Mouse (Mus musculus) adrenal gland, postnatal 14 days (tissue): ENCODE measurements around the gene Pnrc1. TPM values are rescaled to one million over a fixed set of nuclear protein-coding genes. Genes with fewer than 3 reads are reported as not detected.
"Not testable (repeated sequence)": the region's sequence is repeated elsewhere in the genome, so short reads cannot be mapped to it uniquely, and the experiment has no call there.

Experiments used
- DNase-seq: peaks from one replicate; pipeline ENCODE4 v3.0.0; 2021; ENCODE audit warnings: mixed read lengths
- long read RNA-seq, 2 experiments: library from polyadenylated mRNA; stranded (forward); transcript quantifications; one replicate each; pipeline ENCODE4 v2.0.0; 2021
- total RNA-seq: library from RNA; stranded (reverse); gene quantifications from 2 replicates; pipeline ENCODE4 v1.2.3, GENCODE M21; 2021

Gene Pnrc1
- 192 and 224 TPM in 2 replicates for total RNA-seq
- long read RNA-seq, experiment 1, transcript Pnrc1-202 (2 exons, 665 nt), result minor isoform, 7 of 122 reads
- long read RNA-seq, experiment 1, transcript Pnrc1-201 (2 exons, 1,648 nt), result major isoform, 105 of 122 reads
- long read RNA-seq, experiment 1, partial matches to known transcripts, result 0 of 122 reads
- long read RNA-seq, experiment 1, other reads (novel, unspliced or antisense), result 10 of 122 reads
- long read RNA-seq, experiment 2, transcript Pnrc1-201 (2 exons, 1,648 nt), result major isoform, 85 of 92 reads
- long read RNA-seq, experiment 2, partial matches to known transcripts, result 0 of 92 reads
- long read RNA-seq, experiment 2, other reads (novel, unspliced or antisense), result 4 of 92 reads

DNA sequence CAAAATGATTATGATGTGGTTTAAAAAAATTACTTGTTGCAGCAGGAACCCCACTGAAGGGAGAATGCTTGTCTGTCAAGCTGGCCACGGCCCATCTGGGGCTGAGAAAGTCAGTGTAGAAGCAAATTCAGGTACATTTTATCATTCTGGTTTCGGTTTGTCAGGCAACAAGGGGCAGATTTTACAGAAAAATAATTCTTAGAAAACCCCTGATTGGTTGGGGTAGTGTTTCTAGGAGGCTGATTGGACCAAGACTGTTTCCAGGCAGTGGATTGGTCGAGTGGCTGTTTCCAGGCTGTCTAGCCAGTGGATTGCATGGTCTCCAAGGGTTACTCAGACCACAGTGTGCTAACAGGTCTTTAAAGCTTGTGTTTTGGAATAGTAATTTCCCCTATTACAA is at the start of gene Pnrc1:
Gene Pnrc1, minus strand, starts transcription at position 162 of the 400 bp plus-strand sequence.
- DNase-seq, result peak; percentile 84

- peak; percentile 41 for DNase-seq
Measured at GRCm38 (mm10) chr4:33337999-33338398, 48.0 kb upstream of the Pnrc1 start.

DNA sequence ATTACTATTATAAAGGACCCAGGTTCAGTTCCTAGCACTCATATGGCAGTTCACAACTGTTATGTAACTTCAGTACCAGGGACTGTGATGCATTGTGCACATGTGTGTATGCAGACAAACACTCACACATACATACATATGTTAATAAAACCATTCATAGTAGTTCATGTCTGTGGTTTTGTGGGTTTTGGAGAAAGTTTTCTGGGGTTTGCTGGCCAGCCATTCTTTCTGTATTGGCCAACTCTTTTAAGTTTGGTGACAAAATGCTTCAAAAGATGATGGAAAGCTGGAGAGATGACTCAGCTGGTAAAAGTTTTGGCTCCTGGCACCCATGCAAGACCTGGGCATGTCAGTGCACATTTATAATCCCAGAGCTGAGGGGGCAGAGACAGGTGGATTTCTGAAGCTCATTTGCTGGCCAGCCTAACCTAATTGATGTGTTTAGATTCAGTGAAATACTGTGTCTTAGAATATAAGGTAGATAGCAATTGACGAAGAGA is 43.0 kb upstream of the Pnrc1 start:
- DNase-seq, result no peak

DNA sequence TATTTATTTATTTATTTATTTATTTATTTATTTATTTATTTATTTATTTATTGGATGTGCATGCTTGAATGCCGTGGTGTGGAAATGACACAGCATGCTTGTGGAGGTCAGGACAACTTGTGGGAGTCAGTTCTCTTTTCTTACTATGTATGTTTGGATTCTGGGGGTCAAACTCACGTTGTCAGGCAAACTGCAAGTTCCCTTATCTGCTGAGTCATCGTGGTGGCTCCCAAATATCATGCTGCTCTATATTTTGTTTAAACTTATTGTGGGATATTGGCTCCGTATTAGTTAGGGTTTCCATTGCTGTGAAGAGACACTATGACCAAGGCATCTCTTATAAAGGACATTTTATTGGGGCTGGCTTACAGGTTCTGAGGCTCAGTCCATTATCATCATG is 41.2 kb upstream of the Pnrc1 start:
- no peak for DNase-seq

GRCm38 (mm10) chr4:33315840-33316239 is 25.9 kb upstream of the Pnrc1 start:
- no peak for DNase-seq

- not testable (repeated sequence) for DNase-seq
Measured at GRCm38 (mm10) chr4:33314150-33314549, 24.2 kb upstream of the Pnrc1 start.

- peak; percentile 7 for DNase-seq
Measured at GRCm38 (mm10) chr4:33310840-33311437, 21.0 kb upstream of the Pnrc1 start.

DNA sequence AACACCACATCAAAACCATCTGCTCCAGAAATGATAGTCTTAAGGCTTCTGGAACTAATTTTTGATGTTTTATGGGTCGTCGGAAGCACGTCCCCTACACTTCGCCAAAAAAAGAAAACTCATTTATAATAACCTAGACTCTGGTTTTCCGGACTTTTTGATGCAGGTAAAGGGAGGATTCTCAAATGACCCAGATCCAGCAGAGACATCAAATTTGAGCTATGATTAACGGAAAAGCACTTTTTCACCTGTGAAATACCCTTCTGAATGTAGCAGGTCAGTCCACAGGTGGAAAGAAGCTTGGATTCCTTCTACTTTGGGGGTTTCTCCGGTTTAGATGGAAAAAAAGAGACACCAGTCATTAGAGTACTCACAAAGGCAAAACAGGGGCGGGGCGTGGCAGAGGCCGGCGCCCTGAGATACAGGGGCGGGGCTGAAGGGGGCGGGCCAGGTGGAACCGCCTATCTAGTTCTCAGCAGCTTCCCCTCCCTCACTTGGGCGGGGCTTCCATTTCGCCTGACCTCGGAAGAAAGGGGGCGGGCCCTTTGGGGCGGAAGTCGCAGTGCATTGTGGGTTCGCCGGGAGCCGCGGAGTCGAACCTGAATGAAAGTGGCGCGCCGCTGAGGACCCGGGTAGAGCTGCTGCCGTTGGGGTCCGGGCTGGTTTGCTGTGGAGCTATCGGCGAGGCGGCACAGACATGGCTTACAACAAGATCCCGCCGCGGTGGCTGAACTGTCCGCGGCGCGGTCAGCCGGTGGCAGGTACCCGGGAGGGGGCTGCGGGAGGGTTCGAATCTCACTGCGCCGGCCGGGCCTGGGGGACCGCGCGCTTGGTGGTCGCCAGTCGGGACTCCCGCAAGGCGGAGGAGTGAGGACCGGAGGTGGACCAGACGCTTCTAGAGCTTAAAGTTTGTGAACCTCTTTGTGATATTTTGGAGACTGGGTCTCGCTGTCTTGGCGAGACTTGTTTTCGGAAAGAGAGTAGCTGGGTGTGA is 20.1 kb upstream of the Pnrc1 start, which contains the start of gene Rngtt:
Gene Rngtt, plus strand, starts transcription at position 548 of the 994 bp plus-strand sequence.
- peak; percentile 98 for DNase-seq

DNA sequence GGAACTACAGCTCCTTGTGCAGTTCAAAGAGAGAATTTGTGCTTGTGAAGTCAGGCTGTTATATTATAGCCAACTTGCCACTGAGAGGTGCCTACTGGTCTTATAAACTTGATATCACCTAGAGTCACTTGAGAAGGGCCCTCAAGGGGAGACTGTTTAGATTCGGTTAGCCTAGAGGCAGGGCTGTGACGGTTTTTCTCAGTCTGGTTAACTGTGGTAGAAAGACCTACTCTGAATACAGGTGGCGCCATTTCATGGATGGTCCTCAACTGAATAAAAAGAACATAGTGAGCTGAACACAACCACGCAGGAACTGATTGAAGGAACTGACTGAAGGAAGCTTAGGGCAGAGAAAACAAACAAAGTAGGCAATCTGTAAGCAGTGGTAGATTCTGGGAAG is 17.2 kb upstream of the Pnrc1 start:
- DNase-seq, result no peak

DNA sequence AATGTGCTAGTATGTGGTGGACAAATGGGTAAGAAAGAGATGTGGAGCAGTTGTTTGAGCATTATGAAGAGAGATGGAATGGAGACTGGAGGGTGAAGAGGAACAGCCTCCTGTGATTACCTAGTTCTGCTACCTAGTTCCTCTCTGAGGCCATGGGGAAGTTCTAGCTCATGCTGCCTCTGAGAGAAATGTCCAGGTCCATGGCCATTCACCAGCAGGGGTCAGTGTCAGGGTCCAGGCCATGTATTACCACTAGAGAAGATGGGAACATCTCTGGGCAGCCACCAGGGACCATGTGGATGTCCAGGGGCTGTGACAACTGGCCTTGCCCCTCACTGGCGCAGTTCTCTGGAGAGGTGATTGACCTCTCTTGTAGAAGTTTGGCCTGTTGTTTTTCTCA is 13.1 kb upstream of the Pnrc1 start:
- no peak for DNase-seq

DNA sequence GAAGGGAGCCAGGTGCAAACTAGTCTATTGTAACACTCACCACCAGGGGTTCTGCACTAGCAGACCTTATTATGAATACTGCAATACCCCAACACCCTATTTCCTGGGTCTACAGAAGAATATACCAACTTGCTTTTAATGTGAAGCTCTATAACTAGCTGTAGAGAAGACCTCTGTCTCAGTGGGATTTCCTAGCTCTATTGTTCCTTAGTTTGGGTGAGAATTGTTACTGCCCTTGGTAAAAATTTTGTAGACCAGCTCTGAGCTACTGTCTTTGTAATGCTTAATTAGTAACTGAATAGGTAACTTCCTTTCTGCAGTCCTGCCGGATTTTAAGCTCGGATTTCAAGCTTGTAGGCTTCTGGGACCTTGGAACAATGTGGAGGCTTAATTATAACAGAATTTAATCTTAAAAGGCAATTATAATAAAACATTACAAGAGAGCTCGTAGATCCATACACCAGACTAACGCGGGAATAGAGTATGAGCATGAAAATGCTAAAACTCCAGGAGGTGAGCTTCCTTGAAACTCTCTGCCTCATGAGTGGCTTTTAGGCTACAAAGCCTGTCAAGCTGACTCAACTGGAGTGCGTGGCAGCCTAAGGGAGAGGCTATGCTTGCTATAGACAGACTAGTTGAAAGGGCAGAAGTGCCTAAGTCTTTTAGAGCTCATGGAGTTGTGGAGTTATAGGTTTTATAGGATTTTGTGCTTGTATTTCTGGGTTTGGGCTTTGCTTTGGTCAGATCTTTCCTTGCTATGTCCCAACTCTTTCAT is 11.1 kb upstream of the Pnrc1 start:
- DNase-seq, result not testable (repeated sequence)

- DNase-seq, result peak; percentile 90
Measured at GRCm38 (mm10) chr4:33292409-33293370, 2.7 kb upstream of the Pnrc1 start.

- no peak for DNase-seq
Measured at GRCm38 (mm10) chr4:33290878-33291277, 915 bp upstream of the Pnrc1 start.

DNA sequence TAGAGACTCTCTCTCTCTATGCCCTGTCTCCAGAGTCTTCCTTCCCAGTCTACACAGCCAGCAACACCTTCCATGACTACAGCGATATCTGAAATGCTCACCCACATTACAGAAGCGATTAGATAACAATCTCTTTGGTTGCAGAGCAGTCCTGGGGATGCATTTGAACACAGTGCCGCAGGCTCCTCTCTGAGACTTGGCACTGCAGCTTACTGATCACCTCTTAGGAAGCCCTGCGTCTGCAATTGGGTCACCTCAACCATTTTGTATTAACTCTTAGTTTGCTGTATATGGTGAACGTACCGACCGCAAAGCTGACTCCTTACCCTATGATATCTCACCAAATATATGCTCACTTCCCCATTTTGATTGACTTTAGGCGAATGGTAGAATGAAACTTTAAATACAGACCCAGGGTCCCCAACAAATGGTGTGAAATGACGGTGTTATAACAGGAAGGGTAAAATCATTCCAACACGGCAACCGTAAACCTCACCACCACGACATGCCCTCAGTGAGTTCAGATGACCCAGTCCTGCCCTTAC is 785 bp downstream of the Pnrc1 start:
- no peak for DNase-seq

DNA sequence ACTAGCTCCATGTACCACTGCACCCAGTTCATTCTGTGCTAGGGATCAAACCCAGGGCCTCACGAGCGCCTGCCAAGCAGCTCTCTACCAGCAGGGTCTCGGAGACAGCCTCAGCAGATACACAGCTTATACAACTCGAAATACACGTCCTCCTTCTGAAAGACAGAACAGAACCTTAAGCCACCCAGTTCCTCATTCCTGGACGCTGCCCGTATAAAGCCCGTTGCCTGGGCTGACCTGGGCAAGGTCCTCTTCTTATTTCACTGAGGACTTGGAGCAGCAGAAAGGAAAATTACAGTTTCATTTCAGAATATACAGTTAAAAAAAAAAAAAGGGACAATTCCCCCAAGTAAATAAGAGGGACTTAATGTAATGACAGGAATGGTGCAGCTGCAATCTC is 4.5 kb downstream of the Pnrc1 start:
- DNase-seq, result no peak

DNA sequence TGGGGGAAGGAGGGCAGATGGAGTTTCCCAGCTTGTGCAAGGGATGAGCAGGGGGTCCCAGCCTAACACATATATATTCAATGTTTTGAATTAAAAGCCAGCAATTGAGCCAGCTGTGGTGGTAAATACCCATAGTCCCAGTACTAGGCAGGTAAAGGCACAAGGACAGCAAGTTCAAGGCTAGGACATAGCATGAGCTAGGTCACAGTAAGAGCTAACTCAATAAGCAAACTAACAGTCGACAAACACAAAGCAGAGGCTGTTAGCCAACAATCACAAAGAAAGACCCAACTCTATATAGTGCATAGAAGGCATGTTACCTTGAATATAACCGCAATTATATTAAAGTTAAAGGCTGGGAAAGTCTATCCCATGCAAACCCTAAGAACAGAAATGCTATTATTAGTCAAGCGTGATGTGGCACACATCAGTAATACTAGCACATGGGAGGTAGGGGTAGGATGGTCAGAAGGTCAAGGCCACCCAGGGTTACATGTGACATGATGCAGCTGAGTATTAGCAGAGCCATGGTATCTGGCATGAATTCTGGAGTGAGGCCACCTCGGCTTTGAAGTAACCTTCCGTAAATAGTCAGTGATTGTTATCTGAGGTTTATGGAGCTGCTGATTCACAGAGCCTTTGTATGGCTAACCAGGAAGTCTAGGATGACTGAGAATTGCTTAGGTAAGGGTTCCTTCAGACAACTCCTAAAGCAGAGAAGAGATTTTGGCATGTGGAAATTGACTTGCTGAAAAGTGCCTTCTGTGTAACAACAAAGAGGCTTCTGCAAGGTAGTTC is 5.7 kb downstream of the Pnrc1 start:
- DNase-seq, result peak; percentile 76

GRCm38 (mm10) chr4:33281891-33282685 is 7.9 kb downstream of the Pnrc1 start:
- peak; percentile 20 for DNase-seq

- no peak for DNase-seq
Measured at GRCm38 (mm10) chr4:33273437-33273836, 16.5 kb downstream of the Pnrc1 start.
